Mouse (Mus musculus): Measurements from ENCODE around the gene Zfp457. TPM values are rescaled to one million over a fixed set of nuclear protein-coding genes. Genes with fewer than 3 reads are reported as not detected.
"Not testable (repeated sequence)": the region's sequence is repeated elsewhere in the genome, so short reads cannot be mapped to it uniquely, and the experiment has no call there.

Gene Zfp457
- polyA plus RNA-seq (2016; fragmentation: Nextera tagmentation; extraction: Ambion mirVana): 0.15 and 0.35 TPM in 2 replicates

GRCm38 (mm10) chr13:67305822-67306672, at the start of gene Zfp457:
TSS of gene Zfp457 (minus strand) at chr13:67306485.
- H3K27ac ChIP-seq: peak within 1 kb of the TSS; percentile 53; the same call in 1 of the 2 replicates
- peak; percentile 96 for ATAC-seq
- H3K4me1 ChIP-seq: peaks cover 9% of the 10 kb centered on the region
- H3K4me2 ChIP-seq: peak within 1 kb of the TSS; percentile 88
- H3K27me3 ChIP-seq (replicated peaks): no peaks in the 10 kb centered on the region
- H3K36me3 ChIP-seq: no peaks in the 10 kb centered on the region
- no peaks in the 10 kb centered on the region for H3K9me3 ChIP-seq (replicated peaks)
- H3K4me3 ChIP-seq: peak within 1 kb of the TSS; percentile 82
- peak within 1 kb of the TSS; percentile 76 for H3K9ac ChIP-seq
- 11% methylated on average over 16 of the region's 16 CpGs for WGBS (ENCODE audit: insufficient replicate concordance)

GRCm38 (mm10) chr13:67351854-67352253, 45.6 kb upstream of the Zfp457 start:
- ATAC-seq: no peak
- Histone ChIP-seq H3K4me1 (no peaks in the 10 kb centered on the region), H3K27me3 (replicated peaks) (no peaks in the 10 kb centered on the region), H3K27ac (no peak overlapping the region), H3K9ac (no peak overlapping the region), H3K36me3 (no peaks in the 10 kb centered on the region), H3K4me3 (no peak overlapping the region), H3K4me2 (no peak overlapping the region), H3K9me3 (replicated peaks) (no peaks in the 10 kb centered on the region)

- no peak overlapping the region for H3K4me3 ChIP-seq
- no peaks in the 10 kb centered on the region for H3K9me3 ChIP-seq (replicated peaks)
- peaks cover 36% of the 10 kb centered on the region for H3K36me3 ChIP-seq
- H3K27me3 ChIP-seq (replicated peaks): no peaks in the 10 kb centered on the region
- no peaks in the 10 kb centered on the region for H3K4me1 ChIP-seq
- H3K27ac ChIP-seq: no peak overlapping the region
- 80% methylated on average over 2 of the region's 2 CpGs for WGBS (ENCODE audit: insufficient replicate concordance)
- H3K9ac ChIP-seq: no peak overlapping the region
- no peak overlapping the region for H3K4me2 ChIP-seq
- ATAC-seq: no peak
Observed at GRCm38 (mm10) chr13:67343422-67343821, 37.1 kb upstream of the Zfp457 start.

- no peaks in the 10 kb centered on the region for H3K27me3 ChIP-seq (replicated peaks)
- H3K4me1 ChIP-seq: peaks cover 15% of the 10 kb centered on the region; the same call in 1 of the 2 replicates
- peak overlapping the region; percentile 66 for H3K4me3 ChIP-seq
- peak overlapping the region; percentile 69 for H3K9ac ChIP-seq
- H3K27ac ChIP-seq: peak overlapping the region; percentile 75
- no peaks in the 10 kb centered on the region for H3K36me3 ChIP-seq
- WGBS (ENCODE audit: insufficient replicate concordance): 45% methylated on average over 1 of the region's 1 CpGs
- no peaks in the 10 kb centered on the region for H3K9me3 ChIP-seq (replicated peaks)
- ATAC-seq: no peak
- H3K4me2 ChIP-seq: peak overlapping the region; percentile 81
Observed at GRCm38 (mm10) chr13:67332877-67333276, 26.6 kb upstream of the Zfp457 start.

GRCm38 (mm10) chr13:67332019-67332724, 25.9 kb upstream of the Zfp457 start, which contains the start of gene Zfp595:
TSS of gene Zfp595 (minus strand) at chr13:67332570.
- Histone ChIP-seq H3K27me3 (replicated peaks) (no peaks in the 10 kb centered on the region), H3K4me2 (peak within 1 kb of the TSS; percentile 81), H3K4me3 (peak within 1 kb of the TSS; percentile 66), H3K9ac (peak within 1 kb of the TSS; percentile 69), H3K4me1 (peaks cover 15% of the 10 kb centered on the region; the same call in 1 of the 2 replicates), H3K27ac (peak within 1 kb of the TSS; percentile 75), H3K36me3 (no peaks in the 10 kb centered on the region), H3K9me3 (replicated peaks) (no peaks in the 10 kb centered on the region)
- 18% methylated on average over 17 of the region's 17 CpGs for WGBS (ENCODE audit: insufficient replicate concordance)
- ATAC-seq: peak; percentile 92

GRCm38 (mm10) chr13:67306718-67307117, 433 bp upstream of the Zfp457 start:
- Histone ChIP-seq H3K9me3 (replicated peaks) (no peaks in the 10 kb centered on the region), H3K4me3 (peak overlapping the region; percentile 82), H3K9ac (peak overlapping the region; percentile 76; the same call in 1 of the 2 replicates), H3K4me1 (peaks cover 9% of the 10 kb centered on the region), H3K4me2 (peak overlapping the region; percentile 88), H3K27ac (no peak overlapping the region), H3K36me3 (no peaks in the 10 kb centered on the region), H3K27me3 (replicated peaks) (no peaks in the 10 kb centered on the region)
- ATAC-seq: peak; percentile 41; the same call in 1 of the 2 replicates
- WGBS (ENCODE audit: insufficient replicate concordance): 29% methylated on average over 5 of the region's 5 CpGs

GRCm38 (mm10) chr13:67278314-67278713, 28.0 kb downstream of the Zfp457 start, which contains the start of gene Zfp458:
TSS of gene Zfp458 (minus strand) at chr13:67278466.
- 37% methylated on average over 7 of the region's 7 CpGs for WGBS (ENCODE audit: insufficient replicate concordance)
- no peak within 1 kb of the TSS for H3K27ac ChIP-seq
- H3K9me3 ChIP-seq (replicated peaks): no peaks in the 10 kb centered on the region
- ATAC-seq: no peak
- no peak within 1 kb of the TSS for H3K4me2 ChIP-seq
- no peaks in the 10 kb centered on the region for H3K4me1 ChIP-seq
- no peak within 1 kb of the TSS for H3K9ac ChIP-seq
- no peaks in the 10 kb centered on the region for H3K36me3 ChIP-seq
- no peaks in the 10 kb centered on the region for H3K27me3 ChIP-seq (replicated peaks)
- H3K4me3 ChIP-seq: no peak within 1 kb of the TSS

- peak; percentile 58 for ATAC-seq
- Histone ChIP-seq H3K4me2 (peak overlapping the region; percentile 79), H3K4me3 (peak overlapping the region; percentile 81), H3K4me1 (peaks cover 12% of the 10 kb centered on the region), H3K9ac (peak overlapping the region; percentile 79)
- not testable (repeated sequence) for H3K36me3 ChIP-seq; H3K9me3 ChIP-seq (replicated peaks); H3K27ac ChIP-seq; H3K27me3 ChIP-seq (replicated peaks)
- 33% methylated on average over 9 of the region's 9 CpGs for WGBS (ENCODE audit: insufficient replicate concordance)
Observed at GRCm38 (mm10) chr13:67269383-67270065, 36.8 kb downstream of the Zfp457 start.

- peaks cover 12% of the 10 kb centered on the region for H3K4me1 ChIP-seq
- H3K4me3 ChIP-seq: peak overlapping the region; percentile 81
- ATAC-seq: peak; percentile 99
- peaks cover 6% of the 10 kb centered on the region; the same call in 1 of the 2 replicates for H3K36me3 ChIP-seq
- 7% methylated on average over 18 of the region's 18 CpGs for WGBS (ENCODE audit: insufficient replicate concordance)
- H3K9ac ChIP-seq: peak overlapping the region; percentile 79
- peaks cover 8% of the 10 kb centered on the region for H3K9me3 ChIP-seq (replicated peaks)
- H3K27me3 ChIP-seq (replicated peaks): no peaks in the 10 kb centered on the region
- no peak overlapping the region for H3K27ac ChIP-seq
- H3K4me2 ChIP-seq: peak overlapping the region; percentile 79
Observed at GRCm38 (mm10) chr13:67268568-67269369, 37.5 kb downstream of the Zfp457 start.

Data from liver, embryonic 12.5 days (tissue).